8 mouse cellular contexts compared by ENCODE assay signal in the genomic region with DNA sequence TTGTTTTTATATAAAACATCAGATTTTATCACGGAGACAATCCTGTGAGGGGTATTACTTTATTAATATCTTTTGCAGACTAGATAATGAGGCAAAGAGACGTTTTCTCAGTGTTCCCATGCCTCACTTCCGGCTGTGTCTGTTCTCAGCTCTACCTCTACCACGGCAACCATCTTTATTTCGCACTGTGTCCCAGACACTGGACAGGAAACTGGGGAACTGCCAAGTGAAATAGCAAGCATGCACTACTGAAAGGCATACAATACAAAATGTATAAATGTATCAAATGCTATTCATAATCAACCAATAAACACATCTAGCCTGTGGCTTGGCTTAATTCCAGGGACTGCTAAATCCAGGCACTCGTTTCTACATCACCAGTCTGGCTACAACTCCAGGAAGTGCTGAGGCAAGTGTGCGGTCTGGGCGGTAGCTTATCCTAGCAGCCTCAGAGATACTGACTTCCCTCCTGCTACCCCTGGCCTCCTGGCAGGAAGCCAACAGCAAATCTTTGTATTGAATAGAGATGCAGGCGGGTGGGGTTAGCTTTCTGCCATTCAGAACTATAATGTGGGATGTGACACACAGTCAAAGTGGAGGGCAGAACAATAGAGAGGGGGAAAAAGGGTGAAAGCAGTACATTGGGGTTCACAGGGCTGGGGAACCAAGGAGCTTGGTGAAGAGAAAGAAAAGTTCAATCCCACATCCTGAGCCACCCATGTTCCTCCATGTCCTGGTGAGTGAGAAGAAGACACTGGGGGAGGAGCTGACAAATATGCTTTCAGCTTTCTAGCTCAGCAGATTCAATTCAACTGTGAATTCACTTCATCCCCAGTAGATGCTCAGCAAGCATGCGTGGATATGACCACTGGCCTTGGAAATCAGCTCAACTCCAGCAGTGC.
DNase-seq lines count a peak whose midpoint lies in the region; TF ChIP-seq lines count a peak whose summit lies in the region.

No protein-coding gene starts in this region.

- peak; percentile 30 to 57 for DNase-seq in adrenal gland, adult (ENCODE audit: inconsistent age in 2 of 2, low spot score in 1 of 2)
- no peak for DNase-seq in adrenal gland, adult 18-20 months (ENCODE audit: low spot score in 2 of 2)
- DNase-seq in thymus, postnatal 0 days (ENCODE audit: low spot score) = peak; percentile 29
- no peak for DNase-seq in thymus, adult 2 months
- peak; percentile 20 for DNase-seq in hindbrain, embryonic 10.5 days (ENCODE audit: low spot score)
- peak; percentile 77 for DNase-seq in layer of hippocampus, adult 9-11 months
- peak; percentile 80 to 89 for DNase-seq in lung, postnatal 4 days
- peak; percentile 6 for DNase-seq in thymus, postnatal 14 days

- WGBS in thymus, adult 2 months = 7% methylated on average over 10 of the region's 10 CpGs
- WGBS in hindbrain, embryonic 10.5 days = 71% methylated on average over 10 of the region's 10 CpGs

- no peak overlapping the region for H3K4me3 ChIP-seq in thymus, adult 2 months (ENCODE audit: control insufficient read depth, insufficient read depth, low read length)
- H3K4me3 ChIP-seq in hindbrain, embryonic 10.5 days = no peak overlapping the region

- H3K4me1 ChIP-seq in thymus, adult 2 months (replicated peaks; ENCODE audit: control insufficient read depth, insufficient read depth, low read length) = no peaks in the 10 kb centered on the region
- peaks cover 13% of the 10 kb centered on the region for H3K4me1 ChIP-seq in hindbrain, embryonic 10.5 days (replicated peaks)

- no peaks in the 10 kb centered on the region for H3K36me3 ChIP-seq in thymus, adult 2 months (ENCODE audit: control insufficient read depth, insufficient read depth, low read length)
- H3K36me3 ChIP-seq in hindbrain, embryonic 10.5 days = no peaks in the 10 kb centered on the region

- no peaks in the 10 kb centered on the region for H3K9me3 ChIP-seq in hindbrain, embryonic 10.5 days

- no peaks in the 10 kb centered on the region for H3K27me3 ChIP-seq in thymus, adult 2 months (ENCODE audit: control insufficient read depth, insufficient read depth, low read length)
- peaks cover 16% of the 10 kb centered on the region; the same call in 1 of the 2 replicates for H3K27me3 ChIP-seq in hindbrain, embryonic 10.5 days (ENCODE audit: insufficient read depth, poor library complexity, severe bottlenecking)

- TF ChIP-seq POLR2A in thymus, adult 2 months (IDR thresholded peaks at IDR 0.05; ENCODE audit: control insufficient read depth, extremely low read depth, insufficient read depth, low read length, poor library complexity) = no peak

- no peak for TF ChIP-seq CTCF in thymus, adult 2 months (IDR thresholded peaks at IDR 0.05; ENCODE audit: borderline replicate concordance, control insufficient read depth, extremely low read depth, insufficient read depth, low read length, poor library complexity)

- H3K27ac ChIP-seq in thymus, adult 2 months (ENCODE audit: control insufficient read depth, insufficient read depth, low read length) = no peak overlapping the region
- H3K27ac ChIP-seq in hindbrain, embryonic 10.5 days = no peak overlapping the region

Comparison
In these comparisons a context has a peak if more than half of its experiments do, and no peak if none do; other contexts are left out.
1. DNase-seq: peak in adrenal gland, adult (2 of 2), thymus, postnatal 0 days (single experiment), hindbrain, embryonic 10.5 days (single experiment), layer of hippocampus, adult 9-11 months (single experiment), lung, postnatal 4 days (2 of 2) and thymus, postnatal 14 days (single experiment); none in adrenal gland, adult 18-20 months (0 of 2) and thymus, adult 2 months (single experiment).